20 mouse cellular contexts compared by ENCODE assay signal in the genomic region with DNA sequence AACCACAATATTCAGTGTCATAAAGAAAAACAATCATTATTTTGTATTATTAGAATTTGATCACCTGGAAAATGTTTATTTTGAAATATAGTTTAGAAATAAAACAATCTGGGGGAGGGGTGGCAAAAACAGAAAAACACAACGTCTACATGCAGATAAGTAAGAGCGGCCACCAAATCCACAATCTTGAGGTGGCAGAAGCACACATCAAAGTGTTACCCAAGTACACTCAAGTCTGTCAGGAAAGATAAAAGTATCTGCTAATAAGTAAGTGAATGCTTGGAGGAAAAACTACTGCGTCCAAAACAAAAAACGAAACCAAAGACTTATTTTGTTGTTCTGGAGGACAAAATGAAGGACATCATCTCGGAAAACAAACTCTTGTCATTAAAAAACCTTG. TPM values are rescaled to one million over a fixed set of nuclear protein-coding genes. Genes with fewer than 3 reads are reported as not detected.
A peak's percentile ranks its signal among the peaks of the same experiment; 100 is the strongest.
DNase-seq lines count a peak whose midpoint lies in the region; ATAC-seq lines count a peak whose summit lies in the region.
"Had no signal": no experiment of that assay in that cellular context is flagged by ENCODE, and none has a peak within 500 bp of the region (broad histone marks: within the 10 kb centered on the region; RNA-seq: fewer than 3 reads in every experiment).

No protein-coding gene starts in this region.

- peak; percentile 72 for ATAC-seq in heart, embryonic 12.5 days (ENCODE audit: insufficient number of reproducible peaks, low FRiP score)
- ATAC-seq in liver, embryonic 11.5 days (replicated peaks; ENCODE audit: low FRiP score) = peak; percentile 83
- ATAC-seq in megakaryocyte-erythroid progenitor cell, adult 5-6 weeks (replicated peaks; ENCODE audit: low FRiP score, low TSS enrichment, poor library complexity, severe bottlenecking) = peak; percentile 83
- ATAC-seq: forebrain, postnatal 0 days; hindbrain, postnatal 0 days had no signal

- H3K4me3 ChIP-seq in heart, embryonic 12.5 days = no peak overlapping the region
- peak overlapping the region; percentile 38 for H3K4me3 ChIP-seq in liver, embryonic 11.5 days (ENCODE audit: low read depth, low read length)
- no peak overlapping the region for H3K4me3 ChIP-seq in forebrain, embryonic 10.5 days
- H3K4me3 ChIP-seq: embryonic facial prominence, embryonic 10.5 days; gastrocnemius, adult 2 months; neural tube, embryonic 12.5 days had no signal

- WGBS in heart, embryonic 12.5 days = 70% methylated on average over 5 of the region's 5 CpGs
- 50% methylated on average over 5 of the region's 5 CpGs for WGBS in liver, embryonic 11.5 days
- WGBS in forebrain, embryonic 10.5 days = 89% methylated on average over 5 of the region's 5 CpGs

- H3K9me3 ChIP-seq in heart, embryonic 12.5 days (replicated peaks) = no peaks in the 10 kb centered on the region
- H3K9me3 ChIP-seq in liver, embryonic 11.5 days (ENCODE audit: control insufficient read depth, low read length) = no peaks in the 10 kb centered on the region
- no peaks in the 10 kb centered on the region for H3K9me3 ChIP-seq in forebrain, embryonic 10.5 days
- H3K9me3 ChIP-seq: embryonic facial prominence, embryonic 10.5 days; neural tube, embryonic 12.5 days had no signal

- no peak overlapping the region for H3K9ac ChIP-seq in heart, embryonic 12.5 days
- H3K9ac ChIP-seq in liver, embryonic 11.5 days (ENCODE audit: low read depth, low read length) = peak overlapping the region; percentile 58; the same call in 1 of the 2 replicates
- H3K9ac ChIP-seq: forebrain, postnatal 0 days; neural tube, embryonic 12.5 days had no signal

- H3K27ac ChIP-seq in heart, embryonic 12.5 days (ENCODE audit: poor library complexity, severe bottlenecking) = no peak overlapping the region; the same call in 1 of the 2 replicates
- peak overlapping the region; percentile 93 for H3K27ac ChIP-seq in liver, embryonic 11.5 days (ENCODE audit: low read depth, low read length)
- no peak overlapping the region for H3K27ac ChIP-seq in forebrain, embryonic 10.5 days
- H3K27ac ChIP-seq: embryonic facial prominence, embryonic 10.5 days; gastrocnemius, adult 2 months; hindbrain, postnatal 0 days; kidney, postnatal 0 days; neural tube, embryonic 12.5 days had no signal

- H3K4me1 ChIP-seq in heart, embryonic 12.5 days (replicated peaks) = peaks cover 3% of the 10 kb centered on the region; the same call in 1 of the 2 replicates
- H3K4me1 ChIP-seq in liver, embryonic 11.5 days (replicated peaks; ENCODE audit: control insufficient read depth, insufficient read depth, low read length) = peaks cover 9% of the 10 kb centered on the region
- H3K4me1 ChIP-seq in forebrain, embryonic 10.5 days = peaks cover 9% of the 10 kb centered on the region

- H3K4me2 ChIP-seq in heart, embryonic 12.5 days = no peak overlapping the region
- peak overlapping the region; percentile 69 for H3K4me2 ChIP-seq in liver, embryonic 11.5 days
- H3K4me2 ChIP-seq: neural tube, embryonic 12.5 days had no signal

- H3K27me3 ChIP-seq in heart, embryonic 12.5 days (replicated peaks) = no peaks in the 10 kb centered on the region
- no peaks in the 10 kb centered on the region for H3K27me3 ChIP-seq in liver, embryonic 11.5 days (replicated peaks; ENCODE audit: control insufficient read depth, insufficient read depth, low read length)
- H3K27me3 ChIP-seq in forebrain, embryonic 10.5 days (ENCODE audit: poor library complexity, severe bottlenecking) = no peaks in the 10 kb centered on the region
- H3K27me3 ChIP-seq: CH12.LX; neural tube, embryonic 12.5 days had no signal

- no peak for DNase-seq in heart, adult 18-20 months
- peak; percentile 67 for DNase-seq in c-Kit-negative CD71-positive TER-119-positive erythroid progenitor cells, embryonic 14.5 days (ENCODE audit: low read depth, low spot score)
- DNase-seq in liver, embryonic 11.5 days (ENCODE audit: low spot score) = no peak
- DNase-seq in forebrain, embryonic 10.5 days (ENCODE audit: extremely low spot score, low spot score) = no peak
- no peak for DNase-seq in layer of hippocampus, postnatal 14 days (ENCODE audit: low spot score in 2 of 2)
- DNase-seq: adrenal gland, postnatal 36 days; cerebellum, postnatal 14 days; forebrain, postnatal 0 days; gastrocnemius, adult 2 months; kidney, adult 11 months; lung, postnatal 10 days; right cerebral cortex, postnatal 25 days; thymus, postnatal 25 days had no signal

- H3K36me3 ChIP-seq in heart, embryonic 12.5 days = peaks cover 35% of the 10 kb centered on the region
- peaks cover 18% of the 10 kb centered on the region for H3K36me3 ChIP-seq in liver, embryonic 11.5 days (ENCODE audit: control insufficient read depth, insufficient read depth, low read length)
- H3K36me3 ChIP-seq in forebrain, embryonic 10.5 days (replicated peaks) = peaks cover 73% of the 10 kb centered on the region

RNA-seq across cellular contexts. Expression of a gene that starts 5.1 kb away (rescaled TPM):
- polyA plus RNA-seq in heart, embryonic 12.5 days (2016; fragmentation: Nextera tagmentation; extraction: Ambion mirVana) = 27.1 and 31.6 TPM in 2 replicates
- total RNA-seq in heart, adult 18-20 months (2021) = 1 to 10 TPM; 2.7 to 3.0 TPM
- polyA plus RNA-seq in liver, embryonic 11.5 days (2014; fragmentation: Nextera tagmentation; extraction: Ambion mirVana) = 41.1 and 43.8 TPM in 2 replicates
- 23.5 and 41.1 TPM in 2 replicates for total RNA-seq in megakaryocyte-erythroid progenitor cell, adult 5-6 weeks (2014; fragmentation: Nextera tagmentation)
- total RNA-seq in megakaryocyte-erythroid progenitor cell, adult 5-6 weeks (2017) = 13.9 and 19.4 TPM in 2 replicates
- 39.1 and 46.1 TPM in 2 replicates for polyA plus RNA-seq in forebrain, embryonic 10.5 days (2016; fragmentation: Nextera tagmentation; extraction: Ambion mirVana)
- total RNA-seq in layer of hippocampus, postnatal 14 days (2021) = 1 to 10 TPM; 8.9 to 9.9 TPM
